Mouse (Mus musculus) cerebellum, adult 9-10 months (tissue): ENCODE results near the gene Rhcg.
A peak's percentile ranks its signal among the peaks of the same experiment; 100 is the strongest.

Experiments used
- DNase-seq: peaks from one replicate; pipeline ENCODE4 v3.0.0; 2022

Rhcg gene

DNA sequence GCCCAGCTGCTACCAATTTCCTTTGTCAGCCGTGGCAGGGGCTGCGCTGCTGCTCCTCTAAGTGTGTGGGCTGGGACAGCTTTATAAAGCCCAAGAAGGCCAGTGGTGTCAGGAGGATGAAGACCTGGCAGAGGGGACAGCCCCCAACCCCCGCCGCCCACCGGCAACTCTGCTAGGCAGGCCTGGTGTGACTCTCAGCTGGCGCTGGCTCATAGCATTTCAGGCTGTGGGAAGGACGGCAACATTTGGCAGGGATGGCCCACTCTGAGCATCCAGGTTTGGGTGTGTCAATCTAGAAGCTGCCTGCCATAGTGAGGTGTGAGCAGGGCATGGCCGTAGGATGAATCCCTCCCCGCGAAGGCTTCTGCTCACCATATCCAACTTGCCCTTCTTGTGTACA, 17.3 kb downstream of the Rhcg start:
- DNase-seq: no peak

DNA sequence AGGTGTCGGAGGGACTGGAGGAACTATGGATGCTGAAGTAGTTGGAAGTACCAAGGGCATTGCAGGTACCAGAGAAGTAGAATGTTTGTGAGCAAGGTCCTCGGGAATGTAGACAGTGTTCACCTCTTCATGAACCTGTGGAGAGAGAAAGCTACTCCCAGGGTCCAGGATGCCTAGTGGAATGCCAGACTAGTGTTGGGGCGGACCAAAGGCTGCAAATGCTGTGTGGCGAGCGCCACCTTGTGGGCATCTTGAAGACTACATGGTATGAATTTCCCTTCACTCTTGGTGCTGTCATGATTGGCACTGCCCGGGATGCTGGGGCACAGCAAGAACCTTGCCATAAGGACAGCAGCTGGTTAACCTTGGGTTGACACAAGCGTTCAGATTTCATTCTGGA, 22.6 kb downstream of the Rhcg start:
- DNase-seq: peak; percentile 73

DNA sequence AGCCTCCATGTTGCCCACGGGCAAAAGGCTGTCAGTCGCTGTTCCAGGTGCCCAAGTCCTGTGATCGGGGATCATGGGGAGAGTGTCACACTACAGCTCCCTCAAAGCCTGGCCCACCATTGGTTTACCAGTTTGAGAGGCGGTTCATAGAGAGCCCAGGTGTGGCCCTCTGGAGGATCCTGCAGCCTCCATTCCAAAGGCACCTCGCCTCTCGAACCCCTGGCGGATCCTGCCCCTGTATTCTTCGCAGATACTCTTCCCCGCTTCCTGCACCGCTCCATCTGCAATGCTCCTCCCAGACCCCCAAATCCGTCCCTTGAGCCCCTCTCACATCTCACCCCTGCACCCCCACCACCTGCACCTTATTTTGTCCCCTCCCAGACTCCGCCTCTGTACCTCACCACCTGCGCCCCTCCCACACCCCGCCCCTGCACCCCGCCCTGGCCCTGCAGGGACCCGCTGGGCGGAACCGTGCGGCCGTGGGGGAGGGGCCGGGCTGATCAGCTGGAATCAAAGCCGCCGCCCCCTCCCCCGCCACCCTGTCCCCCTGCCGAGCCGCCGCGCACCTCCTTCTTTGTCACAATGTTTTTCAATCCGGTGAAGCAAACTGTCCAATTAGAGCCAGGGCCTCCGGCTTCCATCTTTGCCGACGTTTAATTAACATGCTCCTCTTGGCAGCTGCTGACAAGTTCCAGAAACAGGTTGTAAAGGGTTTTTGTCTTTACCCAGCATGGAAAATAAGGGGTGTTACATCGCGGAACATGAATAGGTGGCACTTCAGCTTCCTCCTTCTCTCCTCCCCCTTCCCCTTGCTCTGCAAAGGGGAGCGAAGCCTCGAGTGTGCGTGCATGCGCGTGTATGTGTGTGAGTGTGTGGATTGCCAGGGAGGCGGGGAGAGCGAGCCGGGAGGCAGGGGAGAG, 25.4 kb downstream of the Rhcg start:
- peak; percentile 23 for DNase-seq

GRCm38 (mm10) chr7:79590560-79591110, 26.8 kb downstream of the Rhcg start:
- DNase-seq: no peak

GRCm38 (mm10) chr7:79589763-79590559, 27.5 kb downstream of the Rhcg start:
- DNase-seq: no peak

- DNase-seq: no peak
Measured at GRCm38 (mm10) chr7:79588284-79588683, 29.2 kb downstream of the Rhcg start.

GRCm38 (mm10) chr7:79578851-79579241, 38.6 kb downstream of the Rhcg start:
- DNase-seq: no peak

- DNase-seq: no peak
Measured at GRCm38 (mm10) chr7:79577931-79578850, 39.3 kb downstream of the Rhcg start.

GRCm38 (mm10) chr7:79577096-79577874, 40.2 kb downstream of the Rhcg start:
- DNase-seq: no peak

DNA sequence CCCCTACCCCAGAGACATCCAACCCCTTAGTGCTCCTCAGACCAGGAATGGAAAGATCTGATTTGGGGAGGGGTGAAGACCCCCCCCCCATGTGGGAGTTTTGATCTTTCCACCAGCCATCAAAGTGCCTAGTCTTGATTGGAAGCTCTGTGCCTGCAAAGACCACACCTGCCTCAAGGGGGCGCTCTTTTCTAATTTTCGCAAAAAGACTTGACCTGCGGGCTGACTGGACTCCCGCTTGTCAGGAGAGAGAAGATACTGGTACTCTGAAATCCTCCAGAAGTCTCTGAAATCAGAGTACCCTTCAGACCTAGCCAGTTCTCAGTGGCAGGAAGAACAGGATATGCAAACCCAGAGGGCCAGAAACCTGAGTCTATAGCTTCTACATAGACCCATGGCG, 40.8 kb downstream of the Rhcg start:
- DNase-seq: peak; percentile 51

- DNase-seq: no peak
Measured at GRCm38 (mm10) chr7:79572191-79572818, 45.2 kb downstream of the Rhcg start.

GRCm38 (mm10) chr7:79568937-79569535, 48.4 kb downstream of the Rhcg start:
- DNase-seq: no peak

GRCm38 (mm10) chr7:79568212-79568611, 49.2 kb downstream of the Rhcg start:
- no peak for DNase-seq

- DNase-seq: no peak
Measured at GRCm38 (mm10) chr7:79563675-79564074, 53.8 kb downstream of the Rhcg start.

DNA sequence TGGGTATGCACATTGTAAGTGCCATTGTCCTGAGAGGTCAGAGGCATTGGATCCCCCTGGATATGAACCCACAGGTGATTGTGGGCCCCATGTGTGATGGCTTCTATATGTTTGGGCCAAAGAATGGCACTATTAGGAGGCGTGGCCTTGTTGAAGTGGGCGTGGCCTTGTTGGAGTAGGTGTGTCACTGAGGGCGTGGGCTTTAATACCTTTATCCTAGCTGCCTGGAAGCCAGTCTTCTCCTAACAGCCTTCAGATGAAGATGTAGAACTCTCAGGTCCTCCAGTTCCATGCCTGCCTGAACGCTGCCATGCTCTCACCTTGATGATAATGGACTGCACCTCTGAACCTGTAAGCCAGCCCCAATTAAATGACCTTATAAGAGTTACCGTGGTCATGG, 55.1 kb downstream of the Rhcg start:
- no peak for DNase-seq

GRCm38 (mm10) chr7:79558698-79559097, 58.8 kb downstream of the Rhcg start:
- no peak for DNase-seq

DNA sequence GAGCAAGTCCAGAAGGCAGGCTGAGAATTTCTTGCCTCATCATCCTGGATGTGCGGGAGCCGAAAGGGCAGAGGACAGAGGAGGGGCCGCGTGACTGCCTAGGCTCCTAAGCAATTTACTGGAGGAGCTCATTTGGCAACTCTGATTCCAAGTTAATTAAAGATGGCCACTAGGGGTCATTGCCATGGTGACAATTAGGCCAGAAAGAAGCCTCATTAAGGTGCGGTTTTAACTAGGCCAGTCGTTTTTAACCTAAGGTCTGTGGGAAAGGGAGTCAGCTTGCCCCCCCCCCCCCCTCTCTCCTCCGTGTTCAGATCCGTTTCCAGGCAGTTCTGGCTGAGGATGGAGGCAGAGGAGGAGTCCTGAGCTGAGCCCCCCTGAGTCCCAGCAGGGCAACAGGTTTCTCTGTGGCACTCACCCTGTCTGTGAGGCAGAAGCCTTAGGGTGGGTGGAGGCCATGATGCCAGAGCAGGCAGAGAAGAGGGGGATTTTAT, 59.7 kb downstream of the Rhcg start:
- DNase-seq: no peak

DNA sequence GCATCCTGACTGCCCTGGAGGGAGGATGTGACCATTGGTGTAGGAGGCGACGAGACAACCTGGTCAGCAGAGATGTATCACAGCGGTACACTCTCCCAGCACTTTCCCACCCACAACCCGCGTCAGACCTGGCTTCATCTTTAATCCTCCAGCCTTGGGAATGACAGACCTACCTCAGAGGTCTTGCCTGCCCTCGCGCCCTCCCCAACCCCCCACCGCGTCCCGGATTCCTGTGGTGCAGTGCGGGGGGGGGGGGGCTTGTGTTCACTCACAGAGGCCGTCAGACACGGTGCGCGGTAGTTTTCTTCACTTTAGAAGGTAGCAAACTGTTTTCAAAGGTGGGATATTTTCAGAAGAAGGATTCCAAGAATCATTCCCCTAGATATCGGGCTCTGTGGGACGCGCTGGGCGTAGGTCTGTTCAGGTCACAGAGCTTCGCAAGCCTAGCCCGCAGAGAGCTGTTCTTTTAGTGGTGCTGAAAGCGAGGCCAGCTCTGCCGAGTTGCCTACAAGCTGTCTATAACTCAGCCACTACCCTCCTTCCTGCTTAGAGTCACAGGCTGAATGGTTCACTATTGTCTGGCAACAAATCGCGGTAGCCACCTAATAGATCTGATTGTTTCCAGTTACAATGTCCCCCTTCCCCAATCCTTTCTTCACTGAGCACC, 62.0 kb downstream of the Rhcg start:
- no peak for DNase-seq

GRCm38 (mm10) chr7:79552702-79553101, 64.8 kb downstream of the Rhcg start:
- no peak for DNase-seq
